Mouse (Mus musculus) R1 (cell line): ENCODE results near the gene Slc4a10.

Experiments used
- DNase-seq: peaks from one replicate; pipeline ENCODE4 v3.0.0-alpha.2; 2018; ENCODE audit warnings: low read depth, low spot score

The Slc4a10 gene

GRCm38 (mm10) chr2:62046421-62046845 is at the start of gene Slc4a10:
Gene Slc4a10 (plus strand): TSS chr2:62046462.
- DNase-seq, result no peak

GRCm38 (mm10) chr2:62001251-62001650 is 45.0 kb upstream of the Slc4a10 start:
- peak; percentile 80 for DNase-seq

GRCm38 (mm10) chr2:62018209-62018608 is 28.1 kb upstream of the Slc4a10 start:
- DNase-seq, result peak; percentile 79

GRCm38 (mm10) chr2:62046861-62047503 is 720 bp downstream of the Slc4a10 start:
- DNase-seq, result no peak

GRCm38 (mm10) chr2:62047504-62048005 is 1.3 kb downstream of the Slc4a10 start:
- DNase-seq, result peak; percentile 40

- no peak for DNase-seq
Measured at GRCm38 (mm10) chr2:62048116-62048515, 1.9 kb downstream of the Slc4a10 start.

GRCm38 (mm10) chr2:62076512-62076911 is 30.2 kb downstream of the Slc4a10 start:
- DNase-seq, result no peak

GRCm38 (mm10) chr2:62087566-62087965 is 41.3 kb downstream of the Slc4a10 start:
- DNase-seq, result no peak

GRCm38 (mm10) chr2:62088715-62089114 is 42.5 kb downstream of the Slc4a10 start:
- DNase-seq, result no peak

- DNase-seq, result no peak
Measured at GRCm38 (mm10) chr2:62089208-62089607, 42.9 kb downstream of the Slc4a10 start.

GRCm38 (mm10) chr2:62100526-62100925 is 54.3 kb downstream of the Slc4a10 start:
- DNase-seq, result no peak

- no peak for DNase-seq
Measured at GRCm38 (mm10) chr2:62115346-62115745, 69.1 kb downstream of the Slc4a10 start.

GRCm38 (mm10) chr2:62129975-62130374 is 83.7 kb downstream of the Slc4a10 start:
- no peak for DNase-seq

GRCm38 (mm10) chr2:62134911-62135310 is 88.6 kb downstream of the Slc4a10 start:
- DNase-seq, result no peak

GRCm38 (mm10) chr2:62147636-62148035 is 101.4 kb downstream of the Slc4a10 start:
- no peak for DNase-seq

- no peak for DNase-seq
Measured at GRCm38 (mm10) chr2:62149421-62149820, 103.2 kb downstream of the Slc4a10 start.

- no peak for DNase-seq
Measured at GRCm38 (mm10) chr2:62150830-62151229, 104.6 kb downstream of the Slc4a10 start.

GRCm38 (mm10) chr2:62210109-62210508 is 163.8 kb downstream of the Slc4a10 start:
- no peak for DNase-seq

- no peak for DNase-seq
Measured at GRCm38 (mm10) chr2:62211106-62211505, 164.8 kb downstream of the Slc4a10 start.

- DNase-seq, result no peak
Measured at GRCm38 (mm10) chr2:62227563-62227962, 181.3 kb downstream of the Slc4a10 start.

GRCm38 (mm10) chr2:62231271-62231670 is 185.0 kb downstream of the Slc4a10 start:
- no peak for DNase-seq

GRCm38 (mm10) chr2:62244167-62244566 is 197.9 kb downstream of the Slc4a10 start:
- peak; percentile 5 for DNase-seq

- DNase-seq, result no peak
Measured at GRCm38 (mm10) chr2:62268467-62268866, 222.2 kb downstream of the Slc4a10 start.

- DNase-seq, result no peak
Measured at GRCm38 (mm10) chr2:62271840-62272239, 225.6 kb downstream of the Slc4a10 start.
